Mouse (Mus musculus): ENCODE measurements around the gene Car8.

The Car8 gene

GRCm38 (mm10) chr4:8238560-8239305 is at the start of gene Car8:
Car8 (minus strand) TSS chr4:8239041.
- DNase-seq (ENCODE audit: low spot score), result peak; percentile 6

GRCm38 (mm10) chr4:8284934-8285333 is 46.1 kb upstream of the Car8 start:
- DNase-seq (ENCODE audit: low spot score), result no peak

- no peak for DNase-seq (ENCODE audit: low spot score)
These were observed 39.3 kb upstream of the Car8 start for GRCm38 (mm10) chr4:8278159-8278558.

- no peak for DNase-seq (ENCODE audit: low spot score)
These were observed 11.0 kb upstream of the Car8 start for GRCm38 (mm10) chr4:8249805-8250204.

GRCm38 (mm10) chr4:8245495-8246063 is 6.7 kb upstream of the Car8 start:
- no peak for DNase-seq (ENCODE audit: low spot score)

- no peak for DNase-seq (ENCODE audit: low spot score)
These were observed 6.2 kb upstream of the Car8 start for GRCm38 (mm10) chr4:8245062-8245461.

GRCm38 (mm10) chr4:8239699-8240098 is 858 bp upstream of the Car8 start:
- no peak for DNase-seq (ENCODE audit: low spot score)

GRCm38 (mm10) chr4:8239306-8239670 is 447 bp upstream of the Car8 start:
- no peak for DNase-seq (ENCODE audit: low spot score)

GRCm38 (mm10) chr4:8232393-8233111 is 6.3 kb downstream of the Car8 start:
- DNase-seq (ENCODE audit: low spot score), result no peak

- DNase-seq (ENCODE audit: low spot score), result no peak
These were observed 7.5 kb downstream of the Car8 start for GRCm38 (mm10) chr4:8231291-8231871.

- no peak for DNase-seq (ENCODE audit: low spot score)
These were observed 9.1 kb downstream of the Car8 start for GRCm38 (mm10) chr4:8229661-8230298.

- no peak for DNase-seq (ENCODE audit: low spot score)
These were observed 19.9 kb downstream of the Car8 start for GRCm38 (mm10) chr4:8218941-8219340.

GRCm38 (mm10) chr4:8218004-8218403 is 20.8 kb downstream of the Car8 start:
- no peak for DNase-seq (ENCODE audit: low spot score)

GRCm38 (mm10) chr4:8217272-8217671 is 21.6 kb downstream of the Car8 start:
- DNase-seq (ENCODE audit: low spot score), result no peak

- no peak for DNase-seq (ENCODE audit: low spot score)
These were observed 22.3 kb downstream of the Car8 start for GRCm38 (mm10) chr4:8216551-8216950.

GRCm38 (mm10) chr4:8213661-8214060 is 25.2 kb downstream of the Car8 start:
- DNase-seq (ENCODE audit: low spot score), result no peak

- DNase-seq (ENCODE audit: low spot score), result no peak
These were observed 25.8 kb downstream of the Car8 start for GRCm38 (mm10) chr4:8212873-8213569.

- no peak for DNase-seq (ENCODE audit: low spot score)
These were observed 28.4 kb downstream of the Car8 start for GRCm38 (mm10) chr4:8210452-8210851.

- DNase-seq (ENCODE audit: low spot score), result no peak
These were observed 30.9 kb downstream of the Car8 start for GRCm38 (mm10) chr4:8207924-8208323.

GRCm38 (mm10) chr4:8206918-8207573 is 31.8 kb downstream of the Car8 start:
- no peak for DNase-seq (ENCODE audit: low spot score)

- no peak for DNase-seq (ENCODE audit: low spot score)
These were observed 33.7 kb downstream of the Car8 start for GRCm38 (mm10) chr4:8205089-8205649.
